Mouse (Mus musculus): ENCODE results near the gene Dock6. TPM values are rescaled to one million over a fixed set of nuclear protein-coding genes. Genes with fewer than 3 reads are reported as not detected.

The Dock6 gene
- polyA plus RNA-seq, 1 experiment: 30.8 TPM

DNA sequence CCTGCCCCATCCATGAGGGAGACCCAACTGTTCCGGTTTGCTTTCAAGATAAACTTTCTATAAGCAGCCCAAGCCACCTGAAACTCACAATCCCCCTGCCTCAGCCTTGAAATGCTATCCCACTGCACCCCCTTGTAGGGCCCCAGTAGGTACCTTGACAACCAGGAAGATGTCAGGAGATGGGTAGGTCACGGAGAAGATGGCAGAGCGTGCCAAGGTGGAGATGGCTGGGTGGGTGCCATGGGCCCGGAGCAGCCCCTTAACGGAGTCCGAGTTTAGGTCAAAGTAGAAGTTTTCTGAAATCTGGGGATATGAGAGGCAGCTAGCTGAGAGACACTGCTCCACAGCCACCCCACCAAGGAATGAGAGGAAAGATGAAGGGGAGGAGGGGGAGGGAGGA, 11.1 kb downstream of the Dock6 start:
- no peaks in the 10 kb centered on the region for H3K4me1 ChIP-seq (replicated peaks; ENCODE audit: control insufficient read depth, insufficient read depth, low read length)
- TF ChIP-seq CTCF (IDR thresholded peaks at IDR 0.05; ENCODE audit: borderline replicate concordance, control insufficient read depth, extremely low read depth, insufficient read depth, low read length, poor library complexity): no peak
- TF ChIP-seq POLR2A (IDR thresholded peaks at IDR 0.05; ENCODE audit: control insufficient read depth, extremely low read depth, insufficient read depth, low read length, poor library complexity): no peak
- no peak overlapping the region for H3K4me3 ChIP-seq (ENCODE audit: control insufficient read depth, insufficient read depth, low read length)
- 95% methylated on average over 6 of the region's 6 CpGs for WGBS
- H3K36me3 ChIP-seq (ENCODE audit: control insufficient read depth, insufficient read depth, low read length): no peaks in the 10 kb centered on the region
- no peak for DNase-seq
- no peaks in the 10 kb centered on the region for H3K27me3 ChIP-seq (ENCODE audit: control insufficient read depth, insufficient read depth, low read length)
- H3K27ac ChIP-seq (ENCODE audit: control insufficient read depth, insufficient read depth, low read length): no peak overlapping the region

DNA sequence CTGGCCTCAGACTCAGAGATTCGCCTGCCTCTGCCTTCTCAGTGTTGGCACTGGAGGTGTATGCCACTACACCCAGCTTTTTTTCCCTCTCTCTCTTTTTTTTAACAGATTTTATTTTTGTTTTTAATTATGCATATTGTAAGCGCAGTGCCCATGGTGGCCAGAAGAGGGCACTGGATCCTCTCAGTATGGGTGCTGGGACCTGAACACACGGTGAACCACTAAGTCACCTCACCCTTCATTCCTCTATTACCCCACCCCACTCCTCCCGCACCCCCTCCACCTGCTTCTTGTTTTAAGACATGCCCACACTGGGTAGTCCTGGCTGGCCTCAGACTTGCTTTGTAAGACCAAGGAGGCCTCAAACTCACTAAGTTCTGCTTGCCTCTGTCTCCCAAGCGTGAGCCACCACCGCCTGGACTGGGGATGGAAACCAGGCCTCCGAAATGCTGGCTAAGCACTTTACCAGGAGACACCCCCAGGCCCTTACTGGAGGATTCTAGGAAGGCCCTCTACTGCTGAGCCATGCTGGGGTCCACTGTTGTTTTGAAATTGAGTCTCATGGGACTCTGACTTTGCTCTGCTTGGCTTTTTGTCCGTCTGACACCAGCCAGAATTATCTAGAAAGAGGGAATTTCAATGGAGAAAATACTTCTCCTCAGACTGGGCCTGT, 12.2 kb downstream of the Dock6 start:
- H3K4me3 ChIP-seq (ENCODE audit: control insufficient read depth, insufficient read depth, low read length): no peak overlapping the region
- H3K27ac ChIP-seq (ENCODE audit: control insufficient read depth, insufficient read depth, low read length): no peak overlapping the region
- H3K27me3 ChIP-seq (ENCODE audit: control insufficient read depth, insufficient read depth, low read length): no peaks in the 10 kb centered on the region
- H3K36me3 ChIP-seq (ENCODE audit: control insufficient read depth, insufficient read depth, low read length): no peaks in the 10 kb centered on the region
- DNase-seq: peak; percentile 45
- WGBS: 63% methylated on average over 8 of the region's 8 CpGs
- no peaks in the 10 kb centered on the region for H3K4me1 ChIP-seq (replicated peaks; ENCODE audit: control insufficient read depth, insufficient read depth, low read length)
- TF ChIP-seq CTCF (IDR thresholded peaks at IDR 0.05; ENCODE audit: borderline replicate concordance, control insufficient read depth, extremely low read depth, insufficient read depth, low read length, poor library complexity): peak; percentile 29; the same call in 1 of the 2 replicates
- TF ChIP-seq POLR2A (IDR thresholded peaks at IDR 0.05; ENCODE audit: control insufficient read depth, extremely low read depth, insufficient read depth, low read length, poor library complexity): no peak

DNA sequence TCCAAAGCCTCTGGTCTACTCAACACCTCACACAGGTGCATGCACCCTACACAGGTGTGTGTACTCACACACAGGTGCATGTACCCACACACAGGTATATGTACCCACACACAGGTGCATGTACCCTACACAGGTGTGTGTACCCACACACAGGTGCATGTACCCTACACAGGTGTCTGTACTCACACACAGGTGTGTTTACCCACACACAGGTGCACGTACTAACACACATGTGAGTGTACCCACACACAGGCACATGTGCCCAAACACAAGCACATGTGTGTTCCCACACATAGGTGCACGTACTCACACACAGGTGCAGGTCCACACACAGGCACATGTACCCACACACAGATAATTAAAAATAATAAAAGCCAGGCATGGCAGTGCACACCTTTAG, 14.7 kb downstream of the Dock6 start:
- Histone ChIP-seq H3K4me3 (ENCODE audit: control insufficient read depth, insufficient read depth, low read length) (no peak overlapping the region), H3K27me3 (ENCODE audit: control insufficient read depth, insufficient read depth, low read length) (no peaks in the 10 kb centered on the region), H3K36me3 (ENCODE audit: control insufficient read depth, insufficient read depth, low read length) (no peaks in the 10 kb centered on the region), H3K4me1 (replicated peaks; ENCODE audit: control insufficient read depth, insufficient read depth, low read length) (no peaks in the 10 kb centered on the region), H3K27ac (ENCODE audit: control insufficient read depth, insufficient read depth, low read length) (no peak overlapping the region)
- TF ChIP-seq POLR2A (IDR thresholded peaks at IDR 0.05; ENCODE audit: control insufficient read depth, extremely low read depth, insufficient read depth, low read length, poor library complexity): no peak
- no peak for TF ChIP-seq CTCF (IDR thresholded peaks at IDR 0.05; ENCODE audit: borderline replicate concordance, control insufficient read depth, extremely low read depth, insufficient read depth, low read length, poor library complexity)
- 94% methylated on average over 2 of the region's 2 CpGs for WGBS
- DNase-seq: no peak

GRCm38 (mm10) chr9:21835258-21835912, 17.1 kb downstream of the Dock6 start, which contains the start of gene Angptl8:
Gene Angptl8 (plus strand): TSS chr9:21835510.
- Histone ChIP-seq H3K27me3 (ENCODE audit: control insufficient read depth, insufficient read depth, low read length) (no peaks in the 10 kb centered on the region), H3K36me3 (ENCODE audit: control insufficient read depth, insufficient read depth, low read length) (no peaks in the 10 kb centered on the region), H3K4me3 (ENCODE audit: control insufficient read depth, insufficient read depth, low read length) (no peak within 1 kb of the TSS), H3K4me1 (replicated peaks; ENCODE audit: control insufficient read depth, insufficient read depth, low read length) (no peaks in the 10 kb centered on the region), H3K27ac (ENCODE audit: control insufficient read depth, insufficient read depth, low read length) (no peak within 1 kb of the TSS)
- no peak for TF ChIP-seq CTCF (IDR thresholded peaks at IDR 0.05; ENCODE audit: borderline replicate concordance, control insufficient read depth, extremely low read depth, insufficient read depth, low read length, poor library complexity)
- no peak for TF ChIP-seq POLR2A (IDR thresholded peaks at IDR 0.05; ENCODE audit: control insufficient read depth, extremely low read depth, insufficient read depth, low read length, poor library complexity)
- DNase-seq: no peak
- 95% methylated on average over 15 of the region's 15 CpGs for WGBS

DNA sequence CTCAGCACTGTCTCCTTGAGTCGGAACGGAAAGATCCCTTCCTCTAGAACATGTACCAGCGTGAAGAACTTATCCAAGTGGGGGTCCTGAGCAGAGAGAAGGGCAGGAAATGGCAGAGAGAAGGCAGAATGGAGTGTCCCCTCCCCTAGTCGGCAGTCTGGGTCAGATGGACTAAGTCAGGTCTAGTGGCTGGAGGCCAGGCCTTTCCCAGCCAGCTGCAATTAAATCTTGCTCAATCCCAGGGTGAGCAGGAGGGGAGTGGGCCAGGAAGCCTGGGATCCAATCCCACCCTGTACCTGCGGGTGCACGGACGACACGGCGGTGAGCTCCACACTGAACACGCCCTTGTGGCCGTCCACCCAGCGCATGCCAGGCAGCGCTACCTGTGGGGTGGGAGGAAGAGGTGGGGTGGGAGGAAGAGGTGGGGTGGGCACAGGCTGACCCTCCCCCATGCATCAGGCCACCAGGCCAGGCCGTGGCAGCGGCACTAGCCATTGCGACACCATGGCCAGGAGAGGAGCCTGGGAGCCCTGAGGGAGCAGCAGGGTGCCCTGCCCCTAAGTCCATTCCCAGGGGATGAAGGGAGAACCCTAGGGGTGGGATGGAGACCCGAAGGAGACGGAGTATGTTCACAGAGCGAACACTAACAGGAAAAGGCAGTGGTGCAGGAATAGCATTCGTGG, 20.7 kb downstream of the Dock6 start:
- Histone ChIP-seq H3K4me3 (ENCODE audit: control insufficient read depth, insufficient read depth, low read length) (no peak overlapping the region), H3K36me3 (ENCODE audit: control insufficient read depth, insufficient read depth, low read length) (no peaks in the 10 kb centered on the region), H3K27ac (ENCODE audit: control insufficient read depth, insufficient read depth, low read length) (no peak overlapping the region), H3K27me3 (ENCODE audit: control insufficient read depth, insufficient read depth, low read length) (no peaks in the 10 kb centered on the region), H3K4me1 (replicated peaks; ENCODE audit: control insufficient read depth, insufficient read depth, low read length) (no peaks in the 10 kb centered on the region)
- TF ChIP-seq CTCF (IDR thresholded peaks at IDR 0.05; ENCODE audit: borderline replicate concordance, control insufficient read depth, extremely low read depth, insufficient read depth, low read length, poor library complexity) (no peak), POLR2A (IDR thresholded peaks at IDR 0.05; ENCODE audit: control insufficient read depth, extremely low read depth, insufficient read depth, low read length, poor library complexity) (no peak)
- no peak for DNase-seq
- WGBS: 94% methylated on average over 20 of the region's 20 CpGs

DNA sequence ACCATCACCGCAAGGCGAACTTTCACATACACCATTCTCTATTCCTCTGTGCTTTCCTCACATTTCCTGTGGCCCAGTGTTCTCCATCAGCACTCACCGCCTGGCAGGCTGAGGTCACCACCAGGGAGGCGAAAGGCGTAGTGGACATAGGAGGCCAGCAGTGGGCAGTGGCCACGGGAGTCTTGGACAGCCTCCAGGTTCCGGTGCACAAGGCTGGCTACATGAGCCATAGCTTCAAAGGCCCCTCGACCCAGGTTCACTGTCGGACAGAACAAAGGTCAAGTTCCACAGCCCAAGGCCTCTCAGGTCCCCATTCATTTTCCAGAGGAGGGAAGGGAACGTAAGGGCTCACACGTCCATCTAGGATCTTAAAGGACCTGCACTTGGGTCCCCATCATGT, 21.5 kb downstream of the Dock6 start:
- H3K4me1 ChIP-seq (replicated peaks; ENCODE audit: control insufficient read depth, insufficient read depth, low read length): no peaks in the 10 kb centered on the region
- 93% methylated on average over 11 of the region's 11 CpGs for WGBS
- DNase-seq: no peak
- TF ChIP-seq POLR2A (IDR thresholded peaks at IDR 0.05; ENCODE audit: control insufficient read depth, extremely low read depth, insufficient read depth, low read length, poor library complexity) (no peak), CTCF (IDR thresholded peaks at IDR 0.05; ENCODE audit: borderline replicate concordance, control insufficient read depth, extremely low read depth, insufficient read depth, low read length, poor library complexity) (no peak)
- no peak overlapping the region for H3K4me3 ChIP-seq (ENCODE audit: control insufficient read depth, insufficient read depth, low read length)
- H3K27ac ChIP-seq (ENCODE audit: control insufficient read depth, insufficient read depth, low read length): no peak overlapping the region
- H3K27me3 ChIP-seq (ENCODE audit: control insufficient read depth, insufficient read depth, low read length): no peaks in the 10 kb centered on the region
- H3K36me3 ChIP-seq (ENCODE audit: control insufficient read depth, insufficient read depth, low read length): no peaks in the 10 kb centered on the region

Measured in thymus, adult 2 months (tissue).